Mouse (Mus musculus) bone marrow macrophage, adult 2 months (primary cell): ENCODE data around the gene Exoc6b.

ENCODE experiments used
- CTCF ChIP-seq: IDR thresholded peaks from 2 replicates; pipeline ENCODE4 v1.5.1; 2012; ENCODE audit warnings: low read depth, mild to moderate bottlenecking, low read length, moderate library complexity
- POLR2A ChIP-seq: IDR thresholded peaks from 2 replicates; pipeline ENCODE4 v1.6.1; 2012; ENCODE audit warnings: mild to moderate bottlenecking, low read depth, low read length, borderline replicate concordance

DNA sequence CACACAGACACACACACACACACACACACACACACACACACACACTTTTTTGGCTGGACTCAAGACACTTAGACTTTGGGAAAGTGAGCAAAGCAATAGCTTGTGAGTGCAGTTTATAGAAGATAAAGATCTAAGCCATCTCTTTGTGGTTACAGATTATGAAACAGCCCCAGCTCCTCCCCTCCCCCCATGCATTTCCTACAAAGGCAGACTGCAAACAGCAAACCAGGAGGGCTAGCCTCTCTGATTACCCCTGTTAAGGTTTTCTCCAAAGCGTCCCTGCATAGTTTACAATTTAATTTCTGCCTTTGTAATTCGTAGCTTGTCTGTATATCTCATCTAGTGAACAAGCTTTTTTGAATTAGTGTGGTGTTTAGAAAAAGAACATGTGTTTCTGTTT lies 412.6 kb downstream of the Exoc6b start:
- TF ChIP-seq CTCF, result no peak
- no peak for TF ChIP-seq POLR2A
